Mouse (Mus musculus) left cerebral cortex, adult 8-10 months (tissue): ENCODE results near the gene Mob4. TPM values are rescaled to one million over a fixed set of nuclear protein-coding genes. Genes with fewer than 3 reads are reported as not detected.

Experiments
- DNase-seq, 2 experiments: peaks; one replicate each; pipeline ENCODE4 v3.0.0; 2022; ENCODE audit warnings: low spot score in 2 of 2
- total RNA-seq, 4 experiments: library from RNA; stranded (reverse); gene quantifications; 2 replicates each; pipeline ENCODE4 v1.2.4; 2022

The Mob4 gene
- total RNA-seq, 4 experiments from 2014 or later = 48.5 to 59.6 (median 49.8) TPM

GRCm38 (mm10) chr1:55182392-55182791, 51.4 kb downstream of the Mob4 start:
- DNase-seq = no peak

GRCm38 (mm10) chr1:55185718-55186117, 54.7 kb downstream of the Mob4 start:
- no peak for DNase-seq

- DNase-seq = no peak
These were observed 55.7 kb downstream of the Mob4 start for GRCm38 (mm10) chr1:55186592-55187210.

GRCm38 (mm10) chr1:55192015-55192414, 61.0 kb downstream of the Mob4 start:
- no peak for DNase-seq

GRCm38 (mm10) chr1:55192824-55193223, 61.8 kb downstream of the Mob4 start:
- no peak for DNase-seq

- DNase-seq = no peak
These were observed 62.3 kb downstream of the Mob4 start for GRCm38 (mm10) chr1:55193316-55193715.

GRCm38 (mm10) chr1:55194064-55194915, 63.3 kb downstream of the Mob4 start:
- DNase-seq = no peak

- no peak for DNase-seq
These were observed 64.0 kb downstream of the Mob4 start for GRCm38 (mm10) chr1:55195021-55195420.

- DNase-seq = no peak
These were observed 65.4 kb downstream of the Mob4 start for GRCm38 (mm10) chr1:55196327-55197003.

- DNase-seq = no peak
These were observed 67.7 kb downstream of the Mob4 start for GRCm38 (mm10) chr1:55198719-55199118.

GRCm38 (mm10) chr1:55201850-55202752, 71.1 kb downstream of the Mob4 start:
- peak in 1 of 2 experiments; percentile 41 for DNase-seq

Other genes with a start within 250 kb of the Mob4 start
- gene Ankrd44, start 204.8 kb upstream of the Mob4 start, total RNA-seq = 10 to 100 TPM; 19.2 to 26.4 (median 23.9) TPM
- gene Sf3b1, start 103.8 kb upstream of the Mob4 start, total RNA-seq = 100 to 1,000 TPM; 146 to 166 (median 156) TPM
- gene Coq10b, start 78.5 kb upstream of the Mob4 start, total RNA-seq = 10 to 100 TPM; 30.8 to 36.5 (median 34.7) TPM
- gene Hspe1, start 43.1 kb upstream of the Mob4 start, total RNA-seq = 10 to 100 TPM; 81.3 to 92.6 (median 87.8) TPM
- gene Hspd1, start 43.0 kb upstream of the Mob4 start, total RNA-seq = 100 to 1,000 TPM; 148 to 176 (median 154) TPM
- 10 to 100 TPM; 25.6 to 27.1 (median 26.6) TPM for gene Rftn2, start 95.6 kb downstream of the Mob4 start, total RNA-seq
- gene Mars2, start 105.9 kb downstream of the Mob4 start, total RNA-seq = 1 to 10 TPM; 7.6 to 8.5 (median 8.3) TPM
- under 1 TPM in 1 of 4 experiments, not detected in 3; 0.39 TPM for gene Boll, start 232.2 kb downstream of the Mob4 start, total RNA-seq